Mouse (Mus musculus): ENCODE data around the gene Nptx1.

Gene Nptx1

DNA sequence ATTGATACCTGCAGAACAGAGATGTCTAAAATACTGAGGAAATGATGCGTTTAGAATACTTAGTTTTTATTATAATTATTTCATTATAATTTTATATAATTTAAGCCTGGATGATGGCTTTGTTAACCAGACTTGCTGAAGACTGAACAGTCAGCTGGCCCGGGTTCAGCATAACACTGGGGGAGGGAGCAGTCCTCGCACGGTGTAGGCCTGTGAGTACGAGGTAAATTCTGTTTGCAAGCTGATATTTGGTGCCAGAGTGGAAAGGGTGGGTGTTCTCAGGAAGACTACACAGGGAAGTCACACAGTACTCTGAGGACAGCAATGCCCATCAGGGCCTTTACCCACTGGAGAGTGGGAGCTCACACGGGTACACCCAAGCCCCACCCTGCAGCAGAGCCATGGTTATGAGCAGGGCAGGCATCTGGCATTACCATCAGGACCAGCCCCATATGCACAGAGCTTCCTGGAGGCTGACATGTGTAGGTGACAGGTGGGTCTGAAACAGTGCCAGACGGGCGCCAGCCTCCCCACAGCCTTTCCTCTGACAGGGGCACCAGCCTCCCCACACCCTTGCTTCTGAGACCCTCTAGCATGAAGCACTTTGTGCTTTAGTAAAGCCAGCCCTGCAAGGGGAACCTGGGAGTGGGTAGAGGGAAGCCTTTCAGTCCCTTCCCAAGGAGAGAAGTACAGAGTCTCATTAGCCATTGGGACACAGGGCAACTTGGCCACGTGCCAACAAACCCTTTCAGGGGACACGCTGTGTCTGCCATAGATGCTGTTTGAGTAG lies 3.2 kb upstream of the Nptx1 start:
- no peak for DNase-seq

DNA sequence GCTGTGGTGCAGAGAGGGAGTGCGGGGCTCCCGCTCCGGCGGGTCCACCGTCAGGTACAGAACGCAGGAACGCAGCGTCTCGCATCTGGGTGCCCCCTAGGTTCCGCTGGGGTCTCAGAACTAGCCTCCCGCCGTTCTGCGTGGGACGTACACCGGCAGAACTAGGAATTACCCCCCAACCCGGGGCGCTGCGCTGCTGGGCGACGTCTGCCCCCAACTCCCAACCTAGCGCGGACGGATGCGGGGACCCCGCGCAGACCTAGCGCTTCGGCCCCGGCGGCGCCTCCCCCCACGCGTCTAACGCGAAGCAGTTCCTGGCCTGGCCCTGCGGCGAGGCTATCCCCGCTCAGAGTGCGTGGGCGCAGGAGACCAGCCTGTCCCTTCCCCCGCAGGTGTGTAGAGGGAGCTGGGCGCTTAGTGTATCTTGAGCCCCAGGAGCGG lies 1.8 kb upstream of the Nptx1 start:
- DNase-seq: no peak

DNA sequence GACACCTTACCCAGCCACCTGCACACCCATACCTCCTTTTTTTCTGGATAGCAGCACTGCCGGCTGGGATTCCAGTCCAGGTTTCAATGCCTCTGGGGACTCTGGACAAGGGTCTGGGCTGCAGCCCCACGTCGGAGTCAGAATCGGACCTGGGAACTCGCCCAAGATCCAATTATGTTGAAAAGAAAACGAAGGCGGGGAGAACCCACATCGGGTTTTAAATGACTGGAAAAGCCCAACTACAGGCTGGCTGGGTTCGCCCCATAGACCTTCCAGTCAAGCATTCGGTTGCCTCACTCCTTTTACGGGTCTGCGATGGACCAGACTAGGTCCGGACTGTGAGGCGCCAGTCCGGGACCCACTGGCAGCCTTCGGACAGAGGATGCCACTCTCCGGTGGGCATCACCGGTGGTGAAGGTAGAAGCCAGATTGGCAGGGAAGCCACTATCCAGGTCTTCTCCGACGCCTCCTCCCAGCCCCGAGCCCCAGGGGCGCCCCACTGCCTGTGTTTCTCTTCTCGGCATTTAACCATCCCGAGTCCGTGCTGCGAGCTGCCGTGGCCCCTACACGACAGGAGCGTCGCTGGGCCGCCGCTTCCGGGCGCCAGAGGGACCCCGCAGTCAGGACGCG lies 1.3 kb upstream of the Nptx1 start:
- no peak for DNase-seq

DNA sequence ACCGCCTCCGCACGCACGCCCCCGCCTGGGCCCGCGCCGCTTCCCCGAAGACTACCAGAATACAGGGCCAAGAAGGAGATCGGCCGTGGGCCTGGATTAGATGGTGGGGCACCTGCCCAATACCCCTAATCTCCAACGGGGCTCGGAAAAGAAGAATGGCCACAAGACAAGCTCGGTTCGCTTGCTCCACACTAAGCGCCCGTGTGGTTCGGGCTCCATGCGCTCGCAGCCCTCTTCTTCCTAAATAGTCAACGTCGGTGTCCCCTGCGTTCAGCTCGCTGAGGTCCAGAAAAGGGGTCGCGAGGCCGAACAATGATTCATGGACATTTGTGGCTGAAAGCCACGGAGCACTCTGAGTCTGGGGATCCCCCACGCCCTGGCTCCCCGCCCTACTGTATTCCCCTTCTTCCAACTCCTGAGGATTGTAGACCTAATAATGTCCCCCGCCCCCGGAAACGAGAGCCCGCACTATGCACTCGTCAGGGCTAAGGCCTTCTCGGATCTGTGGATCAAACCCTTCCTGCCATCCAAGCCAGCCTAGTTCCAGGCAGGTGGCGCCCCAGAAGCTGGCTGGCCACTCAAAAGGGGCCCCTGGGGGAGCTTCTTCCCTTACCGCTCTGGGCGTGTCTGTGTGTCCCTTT lies 518 bp upstream of the Nptx1 start:
- DNase-seq: no peak

DNA sequence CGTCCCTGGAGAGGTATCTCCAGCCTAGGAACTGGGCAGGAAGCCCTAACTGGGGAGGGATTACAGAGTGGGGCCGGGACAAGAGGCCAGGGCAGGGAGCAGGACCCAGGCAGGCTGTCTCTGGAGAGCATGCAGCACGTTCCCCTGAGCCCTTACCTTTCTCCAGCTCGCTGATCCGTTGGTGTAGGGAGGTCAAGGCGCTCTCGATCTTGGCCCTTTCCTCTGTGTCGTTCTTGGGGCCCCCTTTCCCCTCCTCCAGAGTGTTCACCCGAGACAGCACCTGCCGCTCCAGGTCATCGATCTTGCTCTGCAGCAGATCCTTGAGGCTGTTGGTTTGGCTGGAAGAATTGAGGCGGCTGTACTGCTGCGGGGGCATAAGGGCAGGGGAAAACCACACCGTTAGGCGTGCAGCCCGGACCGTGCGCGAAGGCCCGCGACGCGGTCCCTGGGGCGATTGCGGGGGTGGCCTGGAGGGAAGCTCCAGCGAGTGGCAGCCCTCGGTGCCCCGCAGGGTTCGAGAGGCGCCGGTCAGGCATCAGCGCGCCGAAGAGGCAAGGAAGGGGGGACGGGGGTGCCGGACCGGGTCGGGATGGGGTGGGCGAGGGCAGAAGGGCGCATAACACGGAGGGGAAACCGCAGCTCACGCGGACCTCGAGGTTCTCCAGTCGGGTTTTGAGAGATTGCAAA lies 914 bp downstream of the Nptx1 start:
- no peak for DNase-seq

DNA sequence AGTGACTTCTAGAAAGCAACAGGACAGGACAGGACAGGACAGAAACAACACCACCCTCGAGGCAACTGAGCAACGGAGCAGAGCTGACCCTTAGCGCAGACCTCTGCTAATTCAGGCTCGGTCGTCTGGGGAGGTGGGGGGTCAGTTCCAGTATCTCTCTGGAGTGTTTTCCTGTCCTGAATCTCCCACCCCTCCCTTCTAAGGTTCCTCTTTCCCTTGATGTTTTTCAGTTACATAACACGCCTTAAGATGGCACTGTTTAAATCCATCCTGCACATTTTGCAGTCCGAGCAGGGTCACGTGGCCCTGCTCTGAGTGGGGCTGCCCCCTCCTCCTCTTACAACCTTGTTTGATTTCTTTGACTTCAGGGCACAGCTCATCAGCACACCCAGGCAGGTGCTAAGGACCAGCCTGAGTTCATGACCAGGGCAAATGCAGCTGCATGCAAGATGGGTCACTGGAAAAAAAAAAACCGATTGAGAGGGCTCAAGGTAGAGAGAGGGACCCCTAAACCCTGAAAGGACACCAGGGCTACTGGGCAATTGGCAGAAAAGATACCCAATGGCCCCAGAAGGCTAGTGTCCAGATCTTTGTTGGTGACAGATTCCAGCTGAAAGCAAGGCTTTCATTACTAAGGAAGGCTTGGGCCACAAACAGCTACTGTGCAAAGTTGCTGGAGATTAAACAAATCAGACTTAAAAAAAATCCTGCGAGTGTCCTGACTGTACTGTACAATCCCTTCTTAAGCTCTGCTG lies 1.6 kb downstream of the Nptx1 start:
- no peak for DNase-seq

DNA sequence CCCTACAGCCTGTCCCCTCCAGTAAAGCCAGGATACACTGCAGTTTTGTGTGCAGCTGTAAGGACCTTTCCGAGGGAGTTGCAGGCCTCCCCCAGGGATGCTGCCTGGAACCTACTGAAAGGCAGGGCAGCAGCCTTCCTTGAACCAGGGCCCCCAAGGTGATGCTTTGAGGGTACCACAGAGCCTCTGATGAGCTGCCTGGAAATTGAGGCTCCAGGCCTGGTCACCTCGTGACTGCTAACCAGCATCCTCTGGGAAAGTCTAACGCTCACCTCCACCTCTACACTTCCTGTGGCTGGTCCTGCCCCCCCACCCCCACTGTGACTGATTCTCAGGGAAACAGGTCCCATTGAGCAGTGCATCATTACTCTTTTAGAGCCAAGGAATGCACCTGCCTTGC lies 2.3 kb downstream of the Nptx1 start:
- no peak for DNase-seq

DNA sequence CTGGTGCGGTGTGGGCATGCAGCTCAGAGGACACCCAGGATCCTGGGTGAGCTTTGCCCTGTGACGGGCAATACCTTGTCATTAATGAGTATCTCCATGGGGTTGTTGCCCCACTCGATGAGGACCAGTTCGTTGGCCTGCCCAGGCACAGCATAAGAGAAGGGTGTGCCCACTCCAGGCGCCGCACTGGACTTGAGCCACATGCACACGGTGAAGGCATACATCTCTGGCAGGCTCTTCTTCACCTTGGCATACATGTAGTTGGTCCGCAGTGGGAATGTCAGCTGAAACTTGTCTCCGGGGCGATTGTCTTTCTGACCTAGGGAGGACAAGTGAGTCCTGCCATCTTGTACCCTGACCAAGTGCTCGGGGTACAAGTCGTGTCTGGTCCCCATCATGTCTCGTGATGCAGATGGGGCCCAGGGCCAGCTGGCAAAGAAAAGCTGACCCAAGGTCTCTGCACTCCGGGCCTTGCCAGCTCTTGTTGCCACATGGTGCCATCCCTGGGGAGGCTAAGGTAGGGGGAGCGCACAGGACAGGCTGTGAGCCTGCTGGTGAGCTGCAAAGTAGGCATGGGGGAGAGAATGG lies 2.9 kb downstream of the Nptx1 start:
- DNase-seq: no peak

DNA sequence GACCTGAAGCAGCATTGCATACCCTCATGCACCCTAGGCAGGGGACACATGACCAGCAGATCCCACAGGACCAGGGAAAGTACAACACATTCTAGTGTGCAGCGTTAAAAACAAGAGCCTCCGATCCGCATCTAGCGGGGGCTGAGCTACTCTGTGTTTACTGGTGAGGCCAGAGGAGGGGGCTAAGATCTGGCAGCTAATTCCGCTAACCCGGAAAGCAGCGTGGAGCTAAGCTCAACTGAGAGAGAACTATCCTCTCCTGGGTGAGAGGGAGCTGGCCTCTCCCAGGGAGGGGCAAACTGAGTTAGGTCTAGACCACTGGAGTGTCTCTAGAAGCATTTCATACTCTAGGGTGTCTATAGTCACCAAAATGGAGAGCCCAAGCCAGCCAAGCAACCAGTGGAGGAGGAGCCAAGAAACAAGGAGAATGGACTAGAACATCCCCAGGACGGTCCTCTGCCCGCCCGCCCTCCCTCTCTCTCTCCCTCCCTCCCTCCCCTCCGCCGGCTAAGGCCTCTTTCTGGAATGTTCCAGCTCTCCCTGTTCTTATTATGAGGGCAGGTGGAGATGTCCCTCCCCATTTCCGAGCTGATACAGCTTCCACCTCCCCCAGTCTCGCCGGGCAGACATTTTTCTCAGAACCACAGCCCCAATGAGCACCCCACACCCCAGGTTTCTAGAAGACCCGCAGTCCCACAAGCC lies 3.6 kb downstream of the Nptx1 start:
- no peak for DNase-seq

DNA sequence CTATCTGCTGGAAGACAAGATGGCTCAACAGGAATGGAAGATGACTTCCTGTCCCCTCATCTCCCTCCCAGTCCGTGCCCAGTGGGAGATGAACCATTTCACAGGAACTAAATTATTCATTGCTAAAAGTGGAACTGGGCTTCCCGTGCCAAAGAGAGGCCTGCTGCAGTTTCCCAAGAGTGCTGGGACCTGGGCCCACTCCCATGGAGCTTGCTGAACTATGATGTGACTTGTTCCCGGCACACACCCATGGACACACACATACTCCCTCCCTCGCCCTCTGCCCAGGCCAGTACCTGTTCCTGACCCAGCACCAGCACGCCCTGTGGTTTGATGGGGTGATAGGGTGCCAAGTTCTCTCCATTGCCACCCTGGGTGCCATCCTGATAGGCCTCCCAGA lies 4.7 kb downstream of the Nptx1 start:
- no peak for DNase-seq

DNA sequence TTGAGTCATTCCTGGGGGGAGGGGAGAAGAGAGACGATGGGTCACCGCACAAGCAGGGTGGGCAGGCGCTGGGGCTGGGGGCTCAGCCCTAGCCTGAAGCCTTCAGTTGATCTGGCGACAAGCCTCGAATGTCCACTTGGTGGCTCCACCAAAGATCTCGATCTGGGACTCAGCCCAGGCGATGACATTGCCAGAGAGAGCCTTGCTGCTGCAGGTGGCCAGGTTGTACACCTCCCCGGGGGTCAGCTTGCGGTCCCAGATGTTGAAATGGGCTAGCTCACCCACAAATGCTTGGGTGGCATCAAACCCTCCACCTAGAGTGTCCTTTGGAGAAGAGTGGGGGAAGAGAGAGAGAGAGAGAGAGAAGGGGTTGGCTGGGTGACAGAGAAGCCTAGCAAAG lies 5.2 kb downstream of the Nptx1 start:
- DNase-seq: no peak

DNA sequence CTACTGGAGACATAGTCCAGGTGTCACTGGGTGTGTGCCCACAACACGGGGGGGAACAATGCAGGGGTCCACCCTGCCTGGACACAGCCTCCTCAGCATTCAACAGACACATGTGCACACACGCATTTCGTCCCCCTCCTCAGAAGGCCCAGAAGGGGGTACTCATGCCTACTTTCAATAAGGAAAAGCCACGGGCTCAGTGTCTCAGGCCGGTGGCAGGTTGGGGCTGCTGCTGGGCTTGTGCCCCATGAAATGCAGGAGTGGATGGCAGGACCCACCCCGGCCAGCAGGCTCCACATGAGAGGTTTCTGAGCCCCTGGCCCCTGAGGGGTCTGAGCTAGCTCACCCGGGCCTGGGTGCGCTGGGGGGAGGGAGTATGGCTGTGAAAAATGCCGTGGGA lies 6.5 kb downstream of the Nptx1 start:
- DNase-seq: no peak

DNA sequence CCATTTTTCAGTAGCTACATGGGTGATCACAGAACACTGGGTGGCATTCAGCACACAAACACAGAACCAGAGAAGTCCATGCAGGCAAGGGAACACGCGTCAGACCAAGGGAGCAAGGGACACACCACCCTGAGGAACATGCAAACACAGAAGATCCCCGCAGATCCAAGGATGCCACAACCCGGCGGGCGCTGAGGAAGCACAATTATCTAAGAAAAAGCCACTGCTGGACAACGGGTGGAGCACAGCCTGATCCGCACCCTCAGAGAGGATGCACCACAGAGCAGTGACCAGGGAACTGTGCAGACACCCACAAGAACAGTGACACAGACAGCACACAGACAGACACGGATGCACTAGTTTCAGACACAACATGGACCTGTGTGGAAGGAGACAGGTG lies 7.0 kb downstream of the Nptx1 start:
- DNase-seq: no peak

DNA sequence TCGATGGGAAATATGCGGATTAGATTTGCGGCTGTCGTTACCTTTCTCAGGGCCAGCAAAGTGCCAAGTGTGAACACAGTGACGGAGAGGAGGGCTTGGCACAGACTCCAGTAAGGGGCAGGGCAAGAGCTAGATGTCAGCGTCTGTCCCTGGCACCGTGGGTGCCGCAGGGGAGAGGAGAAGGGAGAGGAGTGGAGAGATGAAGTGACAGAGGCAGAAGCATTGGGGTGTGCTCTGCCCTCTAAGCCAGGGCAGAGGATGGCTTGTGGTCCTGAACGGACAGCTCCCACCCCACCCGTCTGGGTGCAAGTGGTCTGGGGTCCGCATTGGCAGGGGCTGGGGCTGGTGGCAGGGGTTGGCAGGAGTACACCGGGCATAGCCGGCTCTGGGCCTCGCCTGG lies 7.6 kb downstream of the Nptx1 start:
- DNase-seq: no peak

DNA sequence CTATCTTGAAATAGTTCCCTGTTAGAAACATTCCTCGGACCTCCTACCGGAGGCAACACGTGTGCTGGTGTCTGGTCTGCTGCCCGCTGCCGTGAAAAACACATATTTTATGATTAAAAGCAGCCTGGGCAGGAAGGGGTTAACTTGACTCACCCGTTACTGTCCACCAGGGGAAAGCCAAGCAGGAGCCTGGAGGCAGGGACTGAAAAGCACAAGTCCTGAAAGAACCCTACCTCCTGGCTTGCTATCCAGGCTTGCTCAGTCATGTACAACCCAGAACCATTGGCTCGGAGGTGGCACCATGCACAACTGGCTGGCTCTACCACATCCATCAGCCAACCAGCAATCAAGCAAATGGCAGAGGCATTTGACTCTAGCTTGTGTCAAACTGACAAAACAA lies 13.8 kb downstream of the Nptx1 start:
- DNase-seq: no peak

DNA sequence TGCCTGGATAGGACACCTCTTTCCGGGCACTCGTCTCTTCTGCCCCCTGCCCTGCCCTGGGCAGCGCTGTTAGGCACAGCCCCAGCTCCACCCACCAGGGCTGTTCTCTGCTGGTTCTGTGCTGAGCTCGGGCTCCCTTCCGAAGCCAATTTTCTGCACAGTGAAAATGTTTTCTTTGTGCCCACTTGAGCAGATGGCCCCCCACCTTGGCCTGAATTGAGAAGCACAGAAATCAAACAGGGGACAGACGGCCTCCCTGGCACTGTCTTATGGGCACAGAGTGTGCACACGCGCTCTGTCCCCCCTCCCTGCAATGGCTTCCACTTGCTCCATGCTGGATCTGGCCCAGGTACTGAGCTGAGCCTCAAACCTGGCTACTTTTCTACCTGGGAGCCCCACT lies 15.1 kb downstream of the Nptx1 start:
- DNase-seq: no peak

DNA sequence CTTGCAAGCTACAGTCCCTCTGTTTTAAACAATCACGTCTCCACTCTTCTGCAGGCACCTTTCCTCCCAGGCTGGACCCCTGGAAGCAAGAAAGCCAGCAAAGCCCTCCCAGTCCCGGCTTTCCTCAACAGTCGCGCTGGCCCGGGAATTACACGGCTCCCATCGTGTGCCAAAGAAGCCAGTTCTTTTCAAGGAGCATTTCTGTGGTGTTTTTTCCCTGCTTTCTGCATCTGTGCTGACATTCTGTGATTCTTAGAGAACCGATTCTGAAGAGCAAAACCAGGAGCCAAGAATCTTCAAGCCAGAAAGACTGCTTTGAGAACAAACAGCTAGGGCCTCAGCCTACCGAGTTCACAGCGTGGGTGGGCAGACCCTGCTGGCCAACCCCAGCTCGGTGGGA lies 18.6 kb downstream of the Nptx1 start:
- DNase-seq: no peak

DNA sequence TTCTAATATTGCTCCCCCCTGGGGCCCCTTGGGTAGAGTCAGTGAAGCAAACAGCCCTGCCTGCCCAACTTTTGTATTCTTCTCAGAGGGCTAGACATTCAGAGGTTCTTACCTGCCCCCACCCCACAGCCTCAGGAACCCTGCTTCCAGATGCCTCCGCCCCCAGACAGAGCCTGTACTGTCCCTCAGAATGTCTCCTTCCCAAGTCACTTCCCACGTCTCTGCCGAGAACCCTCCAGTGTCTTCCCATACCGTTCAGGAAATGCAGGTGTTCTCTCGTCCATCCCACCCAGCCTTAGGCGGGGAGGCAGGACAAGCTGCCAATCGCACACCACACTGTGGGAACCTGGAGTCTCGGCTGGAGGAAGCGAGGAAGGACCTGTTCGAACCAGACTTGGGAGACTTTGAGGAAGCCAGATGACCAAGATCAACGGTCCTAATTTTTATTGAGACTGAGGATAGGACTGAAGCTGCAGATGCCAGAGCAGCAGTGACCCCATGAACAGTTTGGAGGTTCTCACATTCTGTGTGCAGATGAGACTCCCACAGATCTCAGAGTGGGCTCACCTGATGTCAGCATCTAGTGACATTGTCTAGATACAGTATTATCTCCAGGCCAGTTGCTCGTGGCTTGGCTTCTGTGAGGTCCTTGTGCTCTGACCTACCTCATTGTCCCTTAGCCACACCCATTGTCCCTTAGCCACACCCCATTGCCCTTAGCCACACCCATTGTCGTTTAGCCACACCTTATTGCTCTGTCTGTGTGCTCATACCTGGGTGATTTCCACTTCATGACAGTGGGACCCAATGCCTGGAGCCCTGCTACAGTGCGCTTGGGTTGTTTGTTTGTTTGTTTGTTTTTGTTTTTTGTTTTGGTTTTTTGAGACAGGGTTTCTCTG lies 21.2 kb downstream of the Nptx1 start:
- no peak for DNase-seq

DNA sequence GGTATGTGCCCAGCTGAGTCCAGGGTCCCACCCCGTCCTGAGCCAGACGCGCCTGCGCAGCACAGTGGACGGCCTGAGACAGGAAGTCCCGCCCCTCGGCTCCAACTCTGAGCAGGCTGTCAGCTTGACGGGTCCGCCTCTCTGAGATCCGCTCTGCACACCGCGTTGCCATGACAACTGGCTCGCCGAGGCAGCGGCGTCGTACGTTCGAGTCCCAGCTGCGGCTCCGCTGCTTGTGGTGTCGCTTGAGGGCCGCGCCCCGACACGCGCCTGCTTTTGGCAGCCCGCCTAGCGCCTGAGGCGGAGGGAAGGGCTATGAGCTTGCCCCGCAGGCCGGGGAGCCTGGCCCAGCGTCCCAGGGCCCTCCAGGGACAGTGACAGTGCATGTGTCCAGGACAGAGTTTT lies 23.0 kb downstream of the Nptx1 start:
- peak; percentile 90 to 94 for DNase-seq

DNA sequence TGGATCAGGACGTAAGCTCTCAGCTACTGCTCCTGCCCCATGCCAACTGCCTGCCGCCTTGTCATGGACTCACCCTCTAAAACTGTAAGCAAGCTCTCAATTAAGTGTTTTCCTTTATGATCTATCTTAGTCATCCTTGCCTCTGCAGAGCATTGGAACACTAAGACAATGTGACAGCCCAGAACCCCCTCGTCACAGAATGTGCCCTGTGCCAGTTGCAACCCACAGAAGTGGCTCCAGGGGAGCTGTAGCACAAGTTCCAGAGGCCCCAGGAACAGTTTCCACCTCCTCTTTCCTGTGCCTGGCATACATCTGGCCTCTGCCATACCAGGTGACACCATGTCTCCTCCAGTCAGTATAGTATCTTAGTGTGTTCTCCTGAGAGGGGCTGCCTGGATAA lies 24.2 kb downstream of the Nptx1 start:
- no peak for DNase-seq

DNA sequence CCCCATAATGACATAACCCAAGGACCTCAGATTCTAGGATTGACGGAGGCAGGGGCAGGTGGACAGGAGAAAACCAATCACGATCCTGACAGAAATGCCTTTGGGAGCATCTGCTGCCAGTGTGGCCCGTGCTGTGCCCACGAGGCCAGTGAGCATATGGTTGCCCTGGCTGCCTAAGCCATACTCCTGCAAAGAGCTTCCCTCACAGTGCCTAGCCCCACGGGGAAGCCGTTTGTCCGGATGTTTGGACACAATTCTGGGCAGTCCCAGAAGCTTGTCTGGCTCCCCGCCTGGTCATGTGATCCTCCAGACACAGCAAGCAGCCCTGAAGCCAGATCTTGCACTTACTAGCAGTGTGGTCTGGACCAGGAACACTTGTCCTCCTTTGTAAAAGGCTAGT lies 24.8 kb downstream of the Nptx1 start:
- DNase-seq: peak; percentile 69 to 71
